Mouse (Mus musculus): ENCODE results near the gene Rbbp7. TPM values are rescaled to one million over a fixed set of nuclear protein-coding genes. Genes with fewer than 3 reads are reported as not detected.

Rbbp7 gene
- polyA plus RNA-seq, 1 experiment from 2014 or later: 318 TPM

DNA sequence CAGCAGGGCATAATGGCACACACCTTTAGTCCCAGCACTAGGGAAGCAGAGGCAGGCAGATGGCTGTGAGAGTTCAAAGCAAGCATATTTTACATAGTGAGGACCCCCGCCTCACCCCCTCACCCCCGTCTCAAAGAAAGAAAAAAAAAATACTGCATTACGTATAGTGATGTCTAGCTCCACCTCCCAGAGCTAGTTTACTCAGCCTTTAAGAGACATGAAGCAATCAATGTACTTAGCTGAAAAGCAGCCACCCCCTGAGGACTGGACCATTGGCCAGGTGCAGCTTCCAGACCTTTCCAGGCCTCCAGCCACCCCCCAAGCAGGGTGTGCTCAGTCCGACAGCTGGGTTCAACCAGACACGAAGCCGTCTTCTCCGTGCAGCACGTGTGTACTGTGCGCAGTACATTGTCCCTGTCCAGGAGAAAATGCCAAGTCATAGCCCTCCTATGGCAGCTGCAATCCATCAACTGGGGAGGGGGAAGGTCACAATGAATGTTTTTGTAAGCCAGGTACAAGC lies 24.0 kb upstream of the Rbbp7 start:
- H3K4me2 ChIP-seq (replicated peaks; ENCODE audit: low read depth, low read length): peak overlapping the region; percentile 43
- DNase-seq (ENCODE audit: low spot score): no peak
- WGBS: 46% methylated on average over 9 of the region's 9 CpGs
- no peaks in the 10 kb centered on the region for H3K36me3 ChIP-seq (ENCODE audit: control insufficient read depth, insufficient read depth, low read length)
- H3K9me3 ChIP-seq (ENCODE audit: control insufficient read depth, low read length): no peaks in the 10 kb centered on the region
- no peaks in the 10 kb centered on the region for H3K27me3 ChIP-seq (ENCODE audit: control insufficient read depth, insufficient read depth, low read length)
- ATAC-seq (ENCODE audit: low FRiP score): peak; percentile 50
- H3K9ac ChIP-seq (ENCODE audit: low read depth, low read length): no peak overlapping the region
- no peak overlapping the region for H3K4me3 ChIP-seq (ENCODE audit: low read depth, low read length)
- no peak overlapping the region for H3K27ac ChIP-seq (ENCODE audit: low read depth, low read length)
- no peaks in the 10 kb centered on the region for H3K4me1 ChIP-seq (replicated peaks; ENCODE audit: control insufficient read depth, insufficient read depth, low read length)

DNA sequence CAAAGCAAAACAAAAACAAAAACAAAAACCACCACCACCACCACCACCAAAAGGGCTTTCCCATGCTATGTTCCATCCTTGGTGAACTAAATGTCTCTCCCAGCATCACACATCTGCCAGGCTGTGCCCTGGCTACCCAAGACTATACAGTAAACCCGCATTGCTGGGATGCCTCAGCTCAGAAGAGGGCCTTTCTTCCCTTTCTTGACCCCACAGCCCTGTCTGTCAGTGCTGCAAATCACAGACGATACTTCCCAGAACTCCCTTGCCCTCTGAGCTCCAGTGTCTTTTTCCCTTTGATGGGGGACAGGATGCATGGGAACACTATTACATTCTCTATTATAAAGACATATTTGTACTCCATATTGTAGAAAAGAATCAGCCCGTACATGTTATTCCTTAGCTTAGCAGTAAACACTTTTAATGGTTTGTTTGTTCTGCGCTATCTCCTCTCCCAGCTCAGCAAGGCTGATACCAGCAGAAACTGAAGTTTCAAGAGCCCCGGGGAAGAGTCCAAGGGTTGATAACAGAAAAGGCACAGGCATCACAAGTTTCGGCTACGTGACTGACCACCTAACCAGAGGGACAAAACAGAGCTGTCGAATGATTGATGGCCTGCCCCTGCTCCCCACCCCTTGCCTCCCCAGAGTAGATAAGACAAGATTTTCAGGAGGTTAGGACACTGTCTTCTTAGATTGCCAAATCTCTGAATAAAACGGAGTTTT lies 11.3 kb upstream of the Rbbp7 start:
- WGBS: 47% methylated on average over 9 of the region's 9 CpGs
- Histone ChIP-seq H3K4me3 (ENCODE audit: low read depth, low read length) (no peak overlapping the region), H3K27ac (ENCODE audit: low read depth, low read length) (no peak overlapping the region), H3K9ac (ENCODE audit: low read depth, low read length) (no peak overlapping the region), H3K4me2 (replicated peaks; ENCODE audit: low read depth, low read length) (no peak overlapping the region), H3K36me3 (ENCODE audit: control insufficient read depth, insufficient read depth, low read length) (no peaks in the 10 kb centered on the region), H3K9me3 (ENCODE audit: control insufficient read depth, low read length) (no peaks in the 10 kb centered on the region), H3K4me1 (replicated peaks; ENCODE audit: control insufficient read depth, insufficient read depth, low read length) (no peaks in the 10 kb centered on the region), H3K27me3 (ENCODE audit: control insufficient read depth, insufficient read depth, low read length) (0 out of 2 replicates have a peak, but pooled peaks cover 2% of the 10 kb centered on the region)
- ATAC-seq (ENCODE audit: low FRiP score): no peak
- no peak for DNase-seq (ENCODE audit: low spot score)

GRCm38 (mm10) chrX:162752418-162752817 lies 7.8 kb upstream of the Rbbp7 start:
- no peaks in the 10 kb centered on the region for H3K9me3 ChIP-seq (ENCODE audit: control insufficient read depth, low read length)
- H3K27me3 ChIP-seq (ENCODE audit: control insufficient read depth, insufficient read depth, low read length): 0 out of 2 replicates have a peak, but pooled peaks cover 2% of the 10 kb centered on the region
- H3K4me1 ChIP-seq (replicated peaks; ENCODE audit: control insufficient read depth, insufficient read depth, low read length): no peaks in the 10 kb centered on the region
- H3K4me3 ChIP-seq (ENCODE audit: low read depth, low read length): no peak overlapping the region
- WGBS: 94% methylated on average over 2 of the region's 2 CpGs
- no peak for ATAC-seq (ENCODE audit: low FRiP score)
- no peak overlapping the region for H3K4me2 ChIP-seq (replicated peaks; ENCODE audit: low read depth, low read length)
- H3K36me3 ChIP-seq (ENCODE audit: control insufficient read depth, insufficient read depth, low read length): no peaks in the 10 kb centered on the region
- DNase-seq (ENCODE audit: low spot score): no peak
- H3K27ac ChIP-seq (ENCODE audit: low read depth, low read length): no peak overlapping the region
- no peak overlapping the region for H3K9ac ChIP-seq (ENCODE audit: low read depth, low read length)

DNA sequence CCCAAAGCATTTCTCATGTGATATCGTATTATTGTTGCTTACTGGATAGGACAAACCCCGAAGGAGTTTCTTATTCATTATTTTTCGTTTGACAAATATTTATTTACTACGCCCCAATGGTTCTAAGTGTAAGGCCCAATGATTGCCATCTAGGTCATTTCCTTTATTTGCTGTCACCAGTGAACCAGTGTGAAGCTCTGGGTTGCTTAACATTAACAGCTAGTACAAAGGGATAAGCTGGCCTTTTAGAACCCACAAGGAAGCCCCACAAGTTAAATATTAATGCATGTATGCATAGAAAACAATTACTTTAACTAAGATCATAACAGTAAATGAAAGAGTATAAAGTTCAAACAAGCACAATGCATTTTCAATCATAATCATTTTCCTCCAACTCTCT lies 5.9 kb upstream of the Rbbp7 start:
- ATAC-seq (ENCODE audit: low FRiP score): no peak
- Histone ChIP-seq H3K9me3 (ENCODE audit: control insufficient read depth, low read length) (no peaks in the 10 kb centered on the region), H3K27me3 (ENCODE audit: control insufficient read depth, insufficient read depth, low read length) (no peaks in the 10 kb centered on the region), H3K4me3 (ENCODE audit: low read depth, low read length) (no peak overlapping the region), H3K27ac (ENCODE audit: low read depth, low read length) (no peak overlapping the region), H3K4me1 (replicated peaks; ENCODE audit: control insufficient read depth, insufficient read depth, low read length) (no peaks in the 10 kb centered on the region), H3K36me3 (ENCODE audit: control insufficient read depth, insufficient read depth, low read length) (no peaks in the 10 kb centered on the region), H3K9ac (ENCODE audit: low read depth, low read length) (no peak overlapping the region), H3K4me2 (replicated peaks; ENCODE audit: low read depth, low read length) (no peak overlapping the region)
- 88% methylated on average over 4 of the region's 4 CpGs for WGBS
- DNase-seq (ENCODE audit: low spot score): no peak

DNA sequence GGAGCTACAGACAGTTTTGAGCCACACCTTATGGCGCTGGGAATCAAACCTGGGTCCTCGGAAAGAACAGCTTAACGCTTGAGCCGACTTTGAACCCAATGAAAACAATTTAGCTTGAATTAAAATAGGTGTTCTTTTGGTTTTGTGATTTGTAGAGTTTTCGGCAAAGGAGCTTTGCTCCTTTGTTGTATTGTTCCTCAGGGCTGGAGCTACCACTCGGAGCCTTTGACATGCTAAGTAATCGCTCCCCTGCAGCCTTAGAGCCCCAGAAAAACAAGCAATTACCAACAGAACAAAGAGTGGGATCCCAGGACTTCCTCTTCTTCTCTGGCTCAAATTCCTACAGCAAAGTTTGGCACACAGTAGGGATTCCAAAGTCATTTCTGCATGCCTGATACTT lies 4.1 kb upstream of the Rbbp7 start:
- no peak for ATAC-seq (ENCODE audit: low FRiP score)
- Histone ChIP-seq H3K9me3 (ENCODE audit: control insufficient read depth, low read length) (no peaks in the 10 kb centered on the region), H3K4me2 (replicated peaks; ENCODE audit: low read depth, low read length) (no peak overlapping the region), H3K27me3 (ENCODE audit: control insufficient read depth, insufficient read depth, low read length) (no peaks in the 10 kb centered on the region), H3K4me1 (replicated peaks; ENCODE audit: control insufficient read depth, insufficient read depth, low read length) (no peaks in the 10 kb centered on the region), H3K4me3 (ENCODE audit: low read depth, low read length) (no peak overlapping the region), H3K36me3 (ENCODE audit: control insufficient read depth, insufficient read depth, low read length) (no peaks in the 10 kb centered on the region), H3K27ac (ENCODE audit: low read depth, low read length) (no peak overlapping the region), H3K9ac (ENCODE audit: low read depth, low read length) (no peak overlapping the region)
- DNase-seq (ENCODE audit: low spot score): no peak
- 28% methylated on average over 7 of the region's 7 CpGs for WGBS

DNA sequence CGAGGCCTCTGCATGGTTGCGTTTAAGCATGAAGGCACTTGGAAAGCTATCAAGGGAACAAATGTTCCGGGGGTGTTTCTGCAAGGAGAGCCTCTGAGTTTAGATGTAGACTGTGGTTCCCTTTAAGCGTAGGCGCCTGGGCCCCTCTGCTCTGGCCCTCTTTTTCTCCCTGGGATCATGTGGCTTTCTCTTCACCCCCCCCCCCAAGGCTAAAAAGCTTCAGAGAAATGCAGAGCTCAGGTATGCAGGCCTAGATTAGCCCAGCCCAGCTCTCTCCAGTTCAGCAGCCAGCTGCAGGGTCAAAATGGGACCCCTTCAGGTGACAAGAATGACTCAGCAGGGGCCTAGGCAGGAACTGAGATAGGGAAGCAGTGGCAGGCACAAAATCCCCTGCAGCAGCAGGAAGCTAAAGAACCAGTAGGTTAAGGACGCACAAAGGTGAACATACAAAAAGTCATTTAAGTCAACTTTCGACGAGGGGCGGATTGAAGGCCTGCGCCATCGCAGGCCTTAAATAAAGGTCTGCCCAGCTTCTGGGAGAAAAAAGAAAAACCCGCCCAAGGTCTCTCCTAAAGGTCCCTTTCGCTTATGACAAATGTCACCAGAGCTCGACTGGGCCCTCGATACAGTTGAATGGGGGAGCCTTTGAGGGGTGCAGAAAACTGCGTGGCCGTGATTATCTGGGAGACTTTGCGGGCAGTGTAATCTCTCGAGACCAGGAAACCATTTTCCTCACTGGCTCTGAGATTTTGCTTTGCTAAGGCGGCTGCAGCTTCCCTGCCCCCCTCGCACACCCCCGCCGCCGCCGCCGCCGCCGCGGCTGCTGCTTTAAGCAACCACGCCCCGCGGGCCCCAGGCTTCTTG lies 719 bp upstream of the Rbbp7 start:
- Histone ChIP-seq H3K27ac (ENCODE audit: low read depth, low read length) (peak overlapping the region; percentile 66), H3K36me3 (ENCODE audit: control insufficient read depth, insufficient read depth, low read length) (no peaks in the 10 kb centered on the region), H3K9ac (ENCODE audit: low read depth, low read length) (peak overlapping the region; percentile 44), H3K27me3 (ENCODE audit: control insufficient read depth, insufficient read depth, low read length) (no peaks in the 10 kb centered on the region), H3K4me2 (replicated peaks; ENCODE audit: low read depth, low read length) (peak overlapping the region; percentile 35), H3K4me1 (replicated peaks; ENCODE audit: control insufficient read depth, insufficient read depth, low read length) (no peaks in the 10 kb centered on the region), H3K4me3 (ENCODE audit: low read depth, low read length) (peak overlapping the region; percentile 58), H3K9me3 (ENCODE audit: control insufficient read depth, low read length) (no peaks in the 10 kb centered on the region)
- ATAC-seq (ENCODE audit: low FRiP score) (peak; percentile 15; the same call in 1 of the 2 replicates), DNase-seq (ENCODE audit: low spot score) (no peak)
- WGBS: 27% methylated on average over 32 of the region's 32 CpGs

GRCm38 (mm10) chrX:162760958-162761515 lies 835 bp downstream of the Rbbp7 start:
- peak overlapping the region; percentile 89 for H3K27ac ChIP-seq (ENCODE audit: low read depth, low read length)
- H3K9me3 ChIP-seq (ENCODE audit: control insufficient read depth, low read length): no peaks in the 10 kb centered on the region
- WGBS: 21% methylated on average over 31 of the region's 50 CpGs
- H3K4me3 ChIP-seq (ENCODE audit: low read depth, low read length): peak overlapping the region; percentile 58
- ATAC-seq (ENCODE audit: low FRiP score) (peak; percentile 3; the same call in 1 of the 2 replicates), DNase-seq (ENCODE audit: low spot score) (peak; percentile 41)
- no peaks in the 10 kb centered on the region for H3K27me3 ChIP-seq (ENCODE audit: control insufficient read depth, insufficient read depth, low read length)
- H3K4me1 ChIP-seq (replicated peaks; ENCODE audit: control insufficient read depth, insufficient read depth, low read length): no peaks in the 10 kb centered on the region
- peak overlapping the region; percentile 39 for H3K4me2 ChIP-seq (replicated peaks; ENCODE audit: low read depth, low read length)
- peak overlapping the region; percentile 73 for H3K9ac ChIP-seq (ENCODE audit: low read depth, low read length)
- H3K36me3 ChIP-seq (ENCODE audit: control insufficient read depth, insufficient read depth, low read length): no peaks in the 10 kb centered on the region

- H3K4me1 ChIP-seq (replicated peaks; ENCODE audit: control insufficient read depth, insufficient read depth, low read length): no peaks in the 10 kb centered on the region
- no peaks in the 10 kb centered on the region for H3K36me3 ChIP-seq (ENCODE audit: control insufficient read depth, insufficient read depth, low read length)
- 0 out of 2 replicates have a peak overlapping the region, but pooled peaks have one; percentile 73 for H3K9ac ChIP-seq (ENCODE audit: low read depth, low read length)
- DNase-seq (ENCODE audit: low spot score) (no peak), ATAC-seq (ENCODE audit: low FRiP score) (no peak)
- H3K9me3 ChIP-seq (ENCODE audit: control insufficient read depth, low read length): no peaks in the 10 kb centered on the region
- WGBS: 59% methylated on average over 9 of the region's 9 CpGs
- no peak overlapping the region for H3K27ac ChIP-seq (ENCODE audit: low read depth, low read length)
- H3K4me2 ChIP-seq (replicated peaks; ENCODE audit: low read depth, low read length): peak overlapping the region; percentile 39
- H3K27me3 ChIP-seq (ENCODE audit: control insufficient read depth, insufficient read depth, low read length): no peaks in the 10 kb centered on the region
- H3K4me3 ChIP-seq (ENCODE audit: low read depth, low read length): peak overlapping the region; percentile 58
Observed at GRCm38 (mm10) chrX:162761716-162762395, 1.7 kb downstream of the Rbbp7 start.
